Mouse (Mus musculus) fat pad, adult 2 months (tissue): ENCODE results near the gene AI182371.

Source experiments
- DNase-seq: peaks from one replicate; pipeline ENCODE4 v3.0.0-alpha.2; 2011; ENCODE audit warnings: low read depth, low spot score; ENCODE audit errors: extremely low read depth

AI182371 gene

GRCm38 (mm10) chr2:35070275-35070674, 31.1 kb downstream of the AI182371 start:
- no peak for DNase-seq

DNA sequence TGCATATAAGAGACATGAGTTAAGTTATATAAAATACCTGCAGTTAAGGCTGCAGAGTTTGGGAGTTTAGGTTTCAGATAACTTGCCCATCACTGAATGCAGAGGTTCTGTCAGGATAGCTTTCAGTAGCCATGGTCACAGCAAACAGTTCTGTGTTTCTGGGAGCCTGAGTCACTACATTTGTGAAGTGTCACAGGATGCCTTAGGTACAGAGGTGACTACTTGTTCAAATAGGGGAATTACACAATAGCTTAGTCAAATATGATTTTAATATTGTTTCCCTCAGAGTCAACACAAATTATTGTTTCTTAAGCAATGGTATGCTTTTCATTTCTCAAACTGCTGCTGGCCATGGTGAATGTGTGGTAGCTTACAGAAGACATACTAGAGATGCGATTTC, 32.2 kb downstream of the AI182371 start:
- DNase-seq: no peak

GRCm38 (mm10) chr2:35067117-35067516, 34.2 kb downstream of the AI182371 start:
- no peak for DNase-seq

DNA sequence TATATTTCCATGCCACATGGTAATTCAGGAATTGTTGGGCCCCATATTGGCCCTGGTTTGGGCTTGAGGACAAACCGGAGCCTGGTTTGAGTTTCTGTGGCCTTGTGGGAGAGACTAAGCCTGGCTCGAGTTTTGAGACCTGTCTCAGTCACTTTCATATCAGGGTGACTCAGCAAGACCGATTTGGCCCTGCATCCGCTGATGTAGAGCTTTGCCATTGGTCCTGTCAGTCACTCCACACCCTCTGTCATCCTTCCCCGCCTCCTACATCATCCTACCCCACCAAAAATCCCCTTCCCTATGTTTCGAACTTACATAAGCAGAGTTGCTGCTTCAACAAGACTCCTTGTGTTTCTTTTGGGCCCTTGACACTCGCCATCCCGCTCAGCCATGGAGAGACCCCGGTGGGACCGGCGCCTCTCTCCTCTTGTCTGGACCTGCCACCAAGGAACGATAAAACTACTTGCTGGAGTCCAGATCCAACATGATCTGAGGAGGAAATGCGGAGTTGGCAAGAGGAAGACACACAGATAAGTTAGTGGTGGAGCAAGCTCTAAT, 34.7 kb downstream of the AI182371 start:
- DNase-seq: no peak

- no peak for DNase-seq
Observed at GRCm38 (mm10) chr2:35063333-35064030, 37.9 kb downstream of the AI182371 start.

- no peak for DNase-seq
Observed at GRCm38 (mm10) chr2:35061338-35061737, 40.0 kb downstream of the AI182371 start, which contains the start of gene Hc. Gene Hc (minus strand): TSS chr2:35061438.

DNA sequence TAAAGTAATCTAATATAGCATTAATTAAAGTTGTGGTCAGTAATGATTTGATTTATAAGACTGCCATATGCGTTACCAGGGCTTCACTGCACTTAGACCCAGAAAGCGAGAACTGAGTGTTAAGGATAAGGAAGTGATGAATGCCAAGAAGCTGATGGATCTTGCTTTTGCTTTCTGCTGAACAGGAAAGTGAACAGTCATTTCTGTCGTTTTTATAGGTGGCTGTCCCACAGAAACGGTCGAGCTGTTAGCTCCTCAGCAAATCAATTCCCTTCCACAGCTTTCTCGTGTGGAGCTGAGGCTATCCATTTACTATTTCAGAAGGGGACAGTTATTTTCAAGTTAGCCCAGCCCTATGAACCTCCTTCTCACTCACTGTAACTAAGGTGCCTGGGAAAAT, 40.4 kb downstream of the AI182371 start:
- no peak for DNase-seq

DNA sequence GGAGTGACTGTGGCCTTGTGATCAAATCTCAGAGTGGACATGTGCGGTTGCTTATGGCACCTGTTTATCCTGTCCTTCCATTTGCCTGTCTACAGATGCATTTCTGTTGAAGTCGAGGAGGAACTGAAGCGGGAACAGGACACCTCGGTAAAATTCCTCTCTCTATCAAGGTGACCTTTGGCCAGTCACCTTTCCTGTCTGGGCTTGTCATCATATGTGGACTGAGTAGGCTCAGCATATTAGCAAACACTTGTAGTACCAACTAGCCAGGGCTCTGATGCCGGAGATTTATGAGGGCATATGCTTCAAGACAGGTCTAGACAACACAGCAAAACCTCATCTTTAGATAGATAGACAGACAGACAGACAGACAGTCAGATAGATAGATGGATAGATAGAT, 41.1 kb downstream of the AI182371 start:
- DNase-seq: no peak

DNA sequence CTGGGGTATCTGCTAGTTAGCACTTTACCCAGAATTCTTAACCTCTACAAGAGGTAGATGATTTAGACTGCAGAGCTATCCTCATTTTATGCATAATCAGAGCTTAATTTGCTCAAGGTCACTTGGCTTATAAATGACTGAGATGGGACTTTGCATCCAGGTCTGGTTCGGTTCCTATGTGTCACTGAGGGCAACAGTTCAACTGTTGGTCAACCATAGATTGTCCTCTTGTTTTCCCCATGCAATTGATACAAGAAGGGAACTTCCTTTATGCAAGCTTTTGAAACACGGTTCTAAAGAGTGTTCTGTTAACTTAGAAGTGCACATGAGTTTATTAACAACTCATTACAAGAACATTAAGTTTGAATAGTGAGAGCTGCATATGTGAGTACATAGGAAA, 43.0 kb downstream of the AI182371 start:
- DNase-seq: no peak

GRCm38 (mm10) chr2:35057243-35057642, 44.1 kb downstream of the AI182371 start:
- DNase-seq: no peak

DNA sequence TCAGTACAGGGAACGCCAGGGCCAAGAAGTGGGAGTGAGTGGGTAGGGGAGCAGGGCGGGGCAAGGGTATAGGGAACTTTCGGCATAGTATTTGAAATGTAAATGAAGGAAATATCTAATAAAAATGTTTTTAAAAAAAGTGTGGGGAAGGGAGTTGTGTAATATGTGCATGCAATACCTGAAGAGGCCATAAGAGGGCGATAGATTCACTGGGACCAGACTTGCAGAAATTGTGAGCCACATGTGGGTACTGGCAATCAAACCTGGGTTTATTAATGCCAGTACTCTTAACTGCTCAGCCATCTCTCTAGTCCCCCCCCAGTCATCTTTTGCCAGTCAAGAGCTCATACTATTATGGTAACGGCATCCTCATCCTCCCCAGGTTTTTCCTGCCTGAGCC, 52.5 kb downstream of the AI182371 start:
- no peak for DNase-seq

- no peak for DNase-seq
Observed at GRCm38 (mm10) chr2:35044956-35045355, 56.4 kb downstream of the AI182371 start.

DNA sequence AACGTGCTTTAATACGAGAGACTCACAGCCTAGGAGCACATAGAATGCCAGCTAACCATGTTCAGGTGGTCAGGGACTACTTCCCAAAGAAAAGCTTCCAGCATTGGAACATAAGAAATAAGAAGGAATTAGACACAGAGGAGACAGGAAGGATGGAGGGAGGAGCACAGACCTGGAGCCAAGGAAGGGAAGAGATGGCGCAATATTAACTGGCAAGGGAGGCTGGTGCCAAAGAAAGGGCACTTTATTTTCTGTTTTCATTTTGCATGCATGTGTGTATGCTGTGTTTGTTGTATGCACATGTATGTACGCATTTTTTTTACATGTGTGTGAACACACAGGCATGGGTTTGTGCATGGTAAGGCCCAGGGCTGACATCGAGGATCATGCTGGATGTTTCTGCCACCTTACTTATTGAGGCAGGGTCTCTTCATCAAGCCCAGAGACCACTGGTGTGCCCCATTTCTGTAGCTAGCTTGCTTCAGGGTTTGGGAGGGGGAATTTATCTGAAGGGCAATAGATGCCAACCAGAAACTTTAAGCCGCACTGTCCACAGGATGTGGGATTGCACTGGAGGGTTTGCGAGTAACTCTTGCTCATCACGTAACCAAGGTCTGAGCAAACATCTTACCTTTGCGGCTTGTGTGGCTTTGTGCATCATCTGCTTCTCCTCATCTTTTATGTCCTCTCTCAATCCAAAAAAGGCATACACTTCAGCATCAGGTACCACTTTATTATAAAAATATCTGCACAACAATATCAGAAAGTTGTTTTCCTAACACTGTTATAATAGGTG, 62.6 kb downstream of the AI182371 start:
- DNase-seq: no peak
